ENCODE assay signal across 11 mouse cellular contexts in the genomic region with DNA sequence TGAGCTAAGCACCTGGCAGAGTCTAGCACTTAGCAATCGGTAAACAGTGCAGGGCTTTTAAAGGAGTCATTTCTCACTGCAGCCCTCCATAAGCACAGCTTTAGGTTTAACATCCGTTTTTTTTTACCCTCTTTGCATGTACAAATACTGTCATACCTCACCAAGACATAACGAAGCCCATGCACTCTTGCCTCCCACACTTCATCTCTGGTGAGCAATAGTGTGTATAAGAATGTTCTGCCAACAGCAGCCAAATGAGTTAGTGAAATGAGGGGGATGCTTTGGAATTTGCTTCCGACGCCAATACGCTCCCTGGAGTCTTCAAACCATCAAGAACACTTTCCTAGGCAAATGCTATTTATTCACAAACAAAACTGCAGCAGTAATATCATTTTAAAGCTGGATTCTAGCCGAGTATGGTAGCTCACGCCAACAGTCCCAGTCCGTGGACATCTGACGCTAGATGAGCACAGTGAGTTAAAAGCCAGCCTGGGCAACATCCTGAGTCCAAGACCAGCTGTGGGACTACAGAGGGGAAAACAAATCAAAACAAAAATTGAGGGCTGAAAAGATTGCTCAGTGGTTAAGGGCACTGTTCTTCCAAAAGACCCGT. TPM values are rescaled to one million over a fixed set of nuclear protein-coding genes. Genes with fewer than 3 reads are reported as not detected.
DNase-seq lines count a peak whose midpoint lies in the region; ATAC-seq and TF ChIP-seq lines count a peak whose summit lies in the region.
"Had no signal": no experiment of that assay in that cellular context is flagged by ENCODE, and none has a peak within 500 bp of the region (broad histone marks: within the 10 kb centered on the region; RNA-seq: fewer than 3 reads in every experiment).

No protein-coding gene starts in this region.

- no peak for ATAC-seq in forebrain, postnatal 0 days
- no peak for ATAC-seq in limb, embryonic 13.5 days (ENCODE audit: low FRiP score, low read depth)
- no peak; the same call in 1 of the 2 replicates for ATAC-seq in stomach, embryonic 15.5 days (ENCODE audit: insufficient read depth, low FRiP score, low read depth)

- H3K4me1 ChIP-seq in forebrain, postnatal 0 days (ENCODE audit: insufficient read depth) = no peaks in the 10 kb centered on the region
- no peaks in the 10 kb centered on the region for H3K4me1 ChIP-seq in forebrain, embryonic 10.5 days
- H3K4me1 ChIP-seq in limb, embryonic 13.5 days = peaks cover 55% of the 10 kb centered on the region
- no peaks in the 10 kb centered on the region for H3K4me1 ChIP-seq in limb, embryonic 10.5 days
- no peaks in the 10 kb centered on the region for H3K4me1 ChIP-seq in stomach, embryonic 15.5 days
- H3K4me1 ChIP-seq in cerebellum, adult 2 months (ENCODE audit: control insufficient read depth, insufficient read depth, low read length) = peaks cover 6% of the 10 kb centered on the region

- H3K27ac ChIP-seq in forebrain, postnatal 0 days (ENCODE audit: low read depth, low read length) = peak overlapping the region; percentile 30; the same call in 1 of the 2 replicates
- no peak overlapping the region for H3K27ac ChIP-seq in forebrain, embryonic 10.5 days
- H3K27ac ChIP-seq in limb, embryonic 13.5 days = peak overlapping the region; percentile 28; the same call in 1 of the 2 replicates
- no peak overlapping the region for H3K27ac ChIP-seq in limb, embryonic 10.5 days
- H3K27ac ChIP-seq in stomach, embryonic 15.5 days = peak overlapping the region; percentile 33
- no peak overlapping the region for H3K27ac ChIP-seq in cerebellum, adult 2 months (ENCODE audit: insufficient read depth, low read length)

- H3K9me3 ChIP-seq in forebrain, postnatal 0 days (ENCODE audit: low read length) = no peaks in the 10 kb centered on the region
- no peaks in the 10 kb centered on the region for H3K9me3 ChIP-seq in forebrain, embryonic 10.5 days
- H3K9me3 ChIP-seq in limb, embryonic 13.5 days = no peaks in the 10 kb centered on the region
- H3K9me3 ChIP-seq in limb, embryonic 10.5 days (replicated peaks) = no peaks in the 10 kb centered on the region
- no peaks in the 10 kb centered on the region for H3K9me3 ChIP-seq in stomach, embryonic 15.5 days

- no peaks in the 10 kb centered on the region for H3K27me3 ChIP-seq in forebrain, postnatal 0 days (ENCODE audit: insufficient read depth, low read length)
- H3K27me3 ChIP-seq in forebrain, embryonic 10.5 days (ENCODE audit: poor library complexity, severe bottlenecking) = no peaks in the 10 kb centered on the region
- no peaks in the 10 kb centered on the region for H3K27me3 ChIP-seq in limb, embryonic 13.5 days
- H3K27me3 ChIP-seq in limb, embryonic 10.5 days (ENCODE audit: low read depth, poor library complexity, severe bottlenecking) = no peaks in the 10 kb centered on the region
- no peaks in the 10 kb centered on the region for H3K27me3 ChIP-seq in stomach, embryonic 15.5 days (replicated peaks)
- no peaks in the 10 kb centered on the region for H3K27me3 ChIP-seq in cerebellum, adult 2 months (ENCODE audit: control insufficient read depth, insufficient read depth, low read length)

- intact Hi-C loops in heart, postnatal 14 days (cut with DNase I) = no loop called here

- no peaks in the 10 kb centered on the region for H3K36me3 ChIP-seq in forebrain, postnatal 0 days (ENCODE audit: insufficient read depth)
- H3K36me3 ChIP-seq in forebrain, embryonic 10.5 days (replicated peaks) = peaks cover 68% of the 10 kb centered on the region
- H3K36me3 ChIP-seq in limb, embryonic 13.5 days = peaks cover 17% of the 10 kb centered on the region
- peaks cover 54% of the 10 kb centered on the region for H3K36me3 ChIP-seq in limb, embryonic 10.5 days
- H3K36me3 ChIP-seq in stomach, embryonic 15.5 days = no peaks in the 10 kb centered on the region

- no peak overlapping the region for H3K9ac ChIP-seq in forebrain, postnatal 0 days
- H3K9ac ChIP-seq in limb, embryonic 13.5 days = no peak overlapping the region
- H3K9ac ChIP-seq in stomach, embryonic 15.5 days = no peak overlapping the region

- WGBS in forebrain, postnatal 0 days = 70% methylated on average over 11 of the region's 11 CpGs
- WGBS in forebrain, embryonic 10.5 days = 95% methylated on average over 11 of the region's 11 CpGs
- 80% methylated on average over 11 of the region's 11 CpGs for WGBS in limb, embryonic 13.5 days
- 93% methylated on average over 11 of the region's 11 CpGs for WGBS in limb, embryonic 10.5 days
- 47% methylated on average over 11 of the region's 11 CpGs for WGBS in stomach, embryonic 15.5 days
- 82% methylated on average over 11 of the region's 11 CpGs for WGBS in cerebellum, adult 2 months

- no peak overlapping the region for H3K4me3 ChIP-seq in forebrain, postnatal 0 days (ENCODE audit: low read depth, low read length)
- no peak overlapping the region for H3K4me3 ChIP-seq in forebrain, embryonic 10.5 days
- no peak overlapping the region for H3K4me3 ChIP-seq in limb, embryonic 13.5 days
- H3K4me3 ChIP-seq in limb, embryonic 10.5 days = no peak overlapping the region
- H3K4me3 ChIP-seq in stomach, embryonic 15.5 days (replicated peaks) = no peak overlapping the region
- H3K4me3 ChIP-seq in cerebellum, adult 2 months (replicated peaks; ENCODE audit: insufficient read depth, low read depth, low read length) = no peak overlapping the region

- no peak for DNase-seq in forebrain, postnatal 0 days
- no peak for DNase-seq in forebrain, embryonic 10.5 days (ENCODE audit: extremely low spot score, low spot score)
- no peak for DNase-seq in limb, embryonic 10.5 days (ENCODE audit: low spot score)
- DNase-seq in heart, postnatal 14 days = peak; percentile 25 to 34
- no peak for DNase-seq in cerebellum, adult 2 months
- DNase-seq in cerebellum, postnatal 36 days = no peak
- DNase-seq: cerebellum, adult 11-12 months; kidney, postnatal 14 days; left cerebral cortex, postnatal 4 days had no signal

- H3K4me2 ChIP-seq in forebrain, postnatal 0 days (ENCODE audit: low read depth) = no peak overlapping the region
- no peak overlapping the region for H3K4me2 ChIP-seq in limb, embryonic 13.5 days (replicated peaks)
- H3K4me2 ChIP-seq in stomach, embryonic 15.5 days = no peak overlapping the region

- TF ChIP-seq CTCF in forebrain, postnatal 0 days (IDR thresholded peaks at IDR 0.05; ENCODE audit: low read depth) = no peak
- TF ChIP-seq CTCF in cerebellum, adult 2 months (IDR thresholded peaks at IDR 0.05; ENCODE audit: borderline replicate concordance, insufficient read depth, low read depth, low read length) = no peak

- TF ChIP-seq POLR2A in cerebellum, adult 2 months (IDR thresholded peaks at IDR 0.05; ENCODE audit: borderline replicate concordance, insufficient read depth, low read length) = no peak

RNA-seq across cellular contexts. Expression of a gene that starts 18.4 kb away (rescaled TPM):
- 9.5 and 16.7 TPM in 2 replicates for total RNA-seq in forebrain, postnatal 0 days (2014; rRNA removed)
- polyA plus RNA-seq in forebrain, postnatal 0 days (2015; fragmentation: Nextera tagmentation; extraction: Ambion mirVana) = 5.6 and 6.1 TPM in 2 replicates
- polyA plus RNA-seq in forebrain, embryonic 10.5 days (2016; fragmentation: Nextera tagmentation; extraction: Ambion mirVana) = 25.1 and 25.6 TPM in 2 replicates
- 22.7 and 25.4 TPM in 2 replicates for polyA plus RNA-seq in limb, embryonic 13.5 days (2015; fragmentation: Nextera tagmentation; extraction: Ambion mirVana)
- polyA plus RNA-seq in limb, embryonic 10.5 days (2016; fragmentation: Nextera tagmentation; extraction: Ambion mirVana) = 25.3 and 31.6 TPM in 2 replicates
- total RNA-seq in heart, postnatal 14 days (2021) = 1 to 10 TPM; 5.4 TPM
- polyA plus RNA-seq in stomach, embryonic 15.5 days (2015; fragmentation: Nextera tagmentation; extraction: Ambion mirVana) = 16.0 and 21.0 TPM in 2 replicates
- 18.3 and 20.4 TPM in 2 replicates for polyA plus RNA-seq in cerebellum, adult 2 months (2012; rRNA removed)

Comparison
In these comparisons a context has a peak if more than half of its experiments do, and no peak if none do; other contexts are left out.
1. H3K27ac ChIP-seq: peak in forebrain, postnatal 0 days (single experiment), limb, embryonic 13.5 days (single experiment) and stomach, embryonic 15.5 days (single experiment); none in forebrain, embryonic 10.5 days (single experiment), limb, embryonic 10.5 days (single experiment) and cerebellum, adult 2 months (single experiment).
2. DNase-seq: peak in heart, postnatal 14 days (2 of 2); none in forebrain, postnatal 0 days (single experiment), forebrain, embryonic 10.5 days (single experiment), limb, embryonic 10.5 days (single experiment), cerebellum, adult 2 months (0 of 2) and cerebellum, postnatal 36 days (0 of 2).